Mouse (Mus musculus) ES-Bruce4 (cell line): Measurements from ENCODE around the gene Fars2. TPM values are rescaled to one million over a fixed set of nuclear protein-coding genes. Genes with fewer than 3 reads are reported as not detected.

ENCODE experiments used
- H3K27ac ChIP-seq: 2 replicates; pipeline ENCODE4 v1.5.1; 2012; ENCODE audit warnings: low read length, inconsistent platforms; ENCODE audit not compliant: insufficient read depth
- H3K27me3 ChIP-seq: 2 replicates; pipeline ENCODE4 v1.6.1; 2012; ENCODE audit warnings: mild to moderate bottlenecking, low read length, inconsistent platforms; ENCODE audit not compliant: control insufficient read depth, poor library complexity, insufficient read depth, severe bottlenecking
- H3K36me3 ChIP-seq: 2 replicates; pipeline ENCODE4 v1.6.1; 2012; ENCODE audit warnings: inconsistent platforms, mild to moderate bottlenecking, low read length, moderate library complexity; ENCODE audit not compliant: control insufficient read depth, poor library complexity, insufficient read depth, severe bottlenecking
- H3K4me1 ChIP-seq: one replicate; pipeline ENCODE4 v1.8.1; 2011; ENCODE audit warnings: low read length; ENCODE audit not compliant: control insufficient read depth, insufficient read depth
- H3K4me3 ChIP-seq: 2 replicates; pipeline ENCODE4 v1.5.1; 2011; ENCODE audit warnings: low read depth, mild to moderate bottlenecking, low read length
- H3K9ac ChIP-seq: 2 replicates; pipeline ENCODE4 v1.6.1; 2012; ENCODE audit warnings: low read depth, mild to moderate bottlenecking, inconsistent platforms; ENCODE audit not compliant: poor library complexity, severe bottlenecking
- H3K9me3 ChIP-seq: replicated peaks from 2 replicates; pipeline ENCODE4 v1.6.1; 2012; ENCODE audit warnings: mild to moderate bottlenecking, low read length, inconsistent platforms; ENCODE audit not compliant: control insufficient read depth, poor library complexity, insufficient read depth, severe bottlenecking
- CTCF ChIP-seq: IDR thresholded peaks from one replicate; pipeline ENCODE4 v1.8.1; 2011; ENCODE audit warnings: low read depth, low read length
- EP300 ChIP-seq: IDR thresholded peaks from 2 replicates; pipeline ENCODE4 v1.6.1; 2011; ENCODE audit warnings: low read depth, low read length; ENCODE audit not compliant: insufficient read depth
- POLR2A ChIP-seq: IDR thresholded peaks from one replicate; pipeline ENCODE4 v1.8.1; 2011; ENCODE audit warnings: low read length; ENCODE audit not compliant: insufficient read depth
- polyA plus RNA-seq: library from polyadenylated mRNA; stranded (reverse); fragments of >200 nt; gene quantifications from 2 replicates; pipeline ENCODE4 v1.2.4, GENCODE M21; 2011; ENCODE audit warnings: low read depth; ENCODE audit not compliant: missing spikeins, insufficient read depth, insufficient read length

The Fars2 gene
- polyA plus RNA-seq, 1 experiment = 23.3 TPM

GRCm38 (mm10) chr13:36734731-36735571 is 617.7 kb downstream of the Fars2 start, which contains the start of gene Nrn1:
Nrn1 (minus strand) TSS chr13:36735131.
- Histone ChIP-seq H3K36me3 (no peaks in the 10 kb centered on the region), H3K4me3 (peak within 1 kb of the TSS; percentile 71), H3K9ac (peak within 1 kb of the TSS; percentile 56; the same call in 1 of the 2 replicates), H3K27ac (no peak within 1 kb of the TSS), H3K4me1 (no peaks in the 10 kb centered on the region), H3K9me3 (no peaks in the 10 kb centered on the region), H3K27me3 (peaks cover 30% of the 10 kb centered on the region)
- TF ChIP-seq CTCF (no peak), POLR2A (no peak), EP300 (no peak)

- H3K4me3 ChIP-seq = peak overlapping the region; percentile 83
- H3K27me3 ChIP-seq = peaks cover 28% of the 10 kb centered on the region
- no peaks in the 10 kb centered on the region for H3K36me3 ChIP-seq
- H3K9me3 ChIP-seq = no peaks in the 10 kb centered on the region
- H3K27ac ChIP-seq = no peak overlapping the region
- no peaks in the 10 kb centered on the region for H3K4me1 ChIP-seq
- H3K9ac ChIP-seq = 0 out of 2 replicates have a peak overlapping the region, but pooled peaks have one; percentile 11
- TF ChIP-seq CTCF = no peak
- no peak for TF ChIP-seq POLR2A
- TF ChIP-seq EP300 = no peak
Observed at GRCm38 (mm10) chr13:36735901-36736618, 618.8 kb downstream of the Fars2 start.

GRCm38 (mm10) chr13:36736619-36736996 is 619.4 kb downstream of the Fars2 start:
- no peak for TF ChIP-seq POLR2A
- no peak for TF ChIP-seq CTCF
- no peaks in the 10 kb centered on the region for H3K36me3 ChIP-seq
- no peaks in the 10 kb centered on the region for H3K4me1 ChIP-seq
- peaks cover 28% of the 10 kb centered on the region for H3K27me3 ChIP-seq
- no peaks in the 10 kb centered on the region for H3K9me3 ChIP-seq
- peak overlapping the region; percentile 83 for H3K4me3 ChIP-seq
- no peak overlapping the region for H3K27ac ChIP-seq
- 0 out of 2 replicates have a peak overlapping the region, but pooled peaks have one; percentile 11 for H3K9ac ChIP-seq

GRCm38 (mm10) chr13:36750056-36750455 is 632.8 kb downstream of the Fars2 start:
- H3K36me3 ChIP-seq = no peaks in the 10 kb centered on the region
- H3K27ac ChIP-seq = no peak overlapping the region
- H3K4me3 ChIP-seq = no peak overlapping the region
- H3K9me3 ChIP-seq = no peaks in the 10 kb centered on the region
- TF ChIP-seq EP300 (no peak), POLR2A (no peak), CTCF (no peak)
- H3K4me1 ChIP-seq = no peaks in the 10 kb centered on the region
- H3K9ac ChIP-seq = no peak overlapping the region
- no peaks in the 10 kb centered on the region for H3K27me3 ChIP-seq

- no peak overlapping the region for H3K4me3 ChIP-seq
- no peaks in the 10 kb centered on the region for H3K4me1 ChIP-seq
- H3K27ac ChIP-seq = no peak overlapping the region
- no peaks in the 10 kb centered on the region for H3K36me3 ChIP-seq
- TF ChIP-seq EP300 = no peak
- no peak for TF ChIP-seq POLR2A
- TF ChIP-seq CTCF = no peak
- no peaks in the 10 kb centered on the region for H3K27me3 ChIP-seq
- no peak overlapping the region for H3K9ac ChIP-seq
- H3K9me3 ChIP-seq = no peaks in the 10 kb centered on the region
Observed at GRCm38 (mm10) chr13:36751861-36752260, 634.6 kb downstream of the Fars2 start.

GRCm38 (mm10) chr13:36766801-36767200 is 649.6 kb downstream of the Fars2 start:
- Histone ChIP-seq H3K27ac (no peak overlapping the region), H3K9me3 (no peaks in the 10 kb centered on the region), H3K4me3 (no peak overlapping the region), H3K9ac (no peak overlapping the region), H3K27me3 (no peaks in the 10 kb centered on the region), H3K36me3 (no peaks in the 10 kb centered on the region), H3K4me1 (no peaks in the 10 kb centered on the region)
- no peak for TF ChIP-seq CTCF
- TF ChIP-seq POLR2A = no peak
- TF ChIP-seq EP300 = no peak

Other genes starting within 250 kb of the Fars2 start
- 38.5 and 40.5 TPM in 2 replicates for gene Rpp40, start 211.1 kb upstream of the Fars2 start, polyA plus RNA-seq
- not detected in 2 replicates for gene Ppp1r3g, start 158.6 kb upstream of the Fars2 start, polyA plus RNA-seq
- 8.4 and 8.5 TPM in 2 replicates for gene Lyrm4, start 114 bp downstream of the Fars2 start, polyA plus RNA-seq